Mouse (Mus musculus) liver, embryonic 14.5 days (tissue): Measurements from ENCODE around the gene Corin. TPM values are rescaled to one million over a fixed set of nuclear protein-coding genes. Genes with fewer than 3 reads are reported as not detected.

Experiments
- ATAC-seq: fragments of 200-750 bp; cut with Nextera tagmentation; 2 replicates; pipeline ENCODE4 v1.8.0; 2017; ENCODE audit warnings: moderate number of reproducible peaks, mild to moderate bottlenecking, moderate library complexity; ENCODE audit not compliant: insufficient read depth
- DNase-seq, 3 experiments: peaks; one replicate each; pipeline ENCODE4 v3.0.0-alpha.2; 2012 to 2013; ENCODE audit warnings: low read depth in 3 of 3, low spot score in 3 of 3
- H3K27ac ChIP-seq: fragments of 300-500 bp; sonication (generic); 2 replicates; pipeline ENCODE4 v1.5.1; 2014; ENCODE audit warnings: moderate library complexity, mild to moderate bottlenecking, control low read depth, inconsistent platforms
- H3K27me3 ChIP-seq: fragments of 300-500 bp; sonication (generic); 2 replicates; pipeline ENCODE4 v1.6.1; 2014; ENCODE audit warnings: mild to moderate bottlenecking, low read length, moderate library complexity; ENCODE audit not compliant: control insufficient read depth, insufficient read depth
- H3K36me3 ChIP-seq: fragments of 300-500 bp; sonication (generic); replicated peaks from 2 replicates; pipeline ENCODE4 v1.6.1; 2014; ENCODE audit warnings: low read depth; ENCODE audit not compliant: control insufficient read depth, insufficient read depth
- H3K4me1 ChIP-seq, 2 experiments: fragments of 200-500 bp in 1 of 2; fragments of 300-500 bp in 1 of 2; sonication (generic) in 1 of 2; replicated peaks; 2 replicates each; pipeline ENCODE4 v1.6.1; 2012 to 2014; ENCODE audit warnings: antibody characterized with exemption in 1 of 2, inconsistent platforms in 1 of 2, low read length in 1 of 2; ENCODE audit not compliant: control insufficient read depth in 2 of 2, insufficient read depth in 2 of 2
- H3K4me2 ChIP-seq: fragments of 300-500 bp; sonication (generic); 2 replicates; pipeline ENCODE4 v1.6.1; 2014; ENCODE audit warnings: low read depth, mild to moderate bottlenecking, control low read depth, moderate library complexity
- H3K4me3 ChIP-seq, 2 experiments: fragments of 200-500 bp in 1 of 2; fragments of 300-500 bp in 1 of 2; sonication (generic) in 1 of 2; 2 replicates each; pipeline ENCODE4 v1.5.1; 2012 to 2014; ENCODE audit warnings: low read depth in 2 of 2, low read length in 2 of 2, mild to moderate bottlenecking in 2 of 2, control low read depth in 1 of 2, inconsistent platforms in 1 of 2, moderate library complexity in 1 of 2; ENCODE audit not compliant: insufficient read depth in 1 of 2
- H3K9ac ChIP-seq: fragments of 300-500 bp; sonication (generic); replicated peaks from 2 replicates; pipeline ENCODE4 v1.6.1; 2014; ENCODE audit warnings: mild to moderate bottlenecking, control low read depth, moderate library complexity
- H3K9me3 ChIP-seq: fragments of 300-500 bp; sonication (generic); 2 replicates; pipeline ENCODE4 v1.6.1; 2016; ENCODE audit warnings: low read length, mixed read lengths; ENCODE audit not compliant: control insufficient read depth
- CTCF ChIP-seq: IDR thresholded peaks from 2 replicates; pipeline ENCODE4 v1.5.1; 2016; ENCODE audit warnings: antibody characterized with exemption, low read depth, control low read depth
- EP300 ChIP-seq: IDR thresholded peaks from 2 replicates; pipeline ENCODE4 v1.6.1; 2016; ENCODE audit warnings: antibody characterized with exemption, low read depth
- WGBS: fragments of 180-500 bp; shearing (Covaris S2); extraction: QIAGEN DNeasy Blood & Tissue Kit; methylation state at CpG from one replicate; pipeline ENCODE4 v1.1.7; 2014; ENCODE audit not compliant: insufficient replicate concordance; 5-methylcytosine and 5-hydroxymethylcytosine counted together
- polyA plus RNA-seq, 2 experiments: library from polyadenylated mRNA; depleted of rRNA in 1 of 2; stranded (reverse) in 1 of 2; unstranded in 1 of 2; fragments of >200 nt; fragmentation: Nextera tagmentation in 1 of 2; extraction: Ambion mirVana in 1 of 2; gene quantifications; 2 replicates each; pipeline versions ENCODE4 v1.2.1 to v1.2.3; 2012 to 2014

The Corin gene
- polyA plus RNA-seq, 2 experiments, result 0.08 to 0.09 TPM

GRCm38 (mm10) chr5:72269204-72269603 lies 235.1 kb downstream of the Corin start:
- no peak overlapping the region for H3K4me2 ChIP-seq
- no peak for DNase-seq

DNA sequence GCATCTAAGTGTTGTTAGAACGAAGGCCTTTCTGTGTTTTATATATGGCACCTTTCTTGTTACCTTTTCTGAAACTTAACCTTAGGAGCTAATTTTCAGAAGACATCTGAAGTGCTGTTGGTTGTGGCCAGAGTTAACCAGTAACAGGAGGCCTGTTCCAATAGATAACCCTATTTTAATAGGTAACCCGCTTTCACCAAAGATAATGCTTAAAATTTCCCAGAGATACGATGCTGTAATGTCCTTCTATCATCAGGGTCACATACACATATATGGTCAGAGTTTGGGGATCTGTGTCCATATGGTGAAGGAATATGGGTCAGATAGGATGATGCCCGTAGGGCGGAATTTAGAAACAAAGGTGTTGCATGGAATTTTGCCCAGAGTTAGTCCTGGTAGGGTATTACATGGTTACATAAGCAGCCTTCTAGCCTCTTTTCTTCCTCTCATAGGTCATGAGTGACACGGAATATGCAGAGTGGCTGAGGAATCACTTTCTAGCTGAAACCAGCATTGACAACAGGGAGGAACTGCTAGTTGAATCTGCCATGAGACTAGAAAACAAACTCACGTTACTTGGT lies 237.2 kb downstream of the Corin start:
- TF ChIP-seq CTCF (no peak), EP300 (no peak)
- Histone ChIP-seq H3K4me1 (no peaks in the 10 kb centered on the region; a peak in 1 of 4 replicates), H3K36me3 (no peaks in the 10 kb centered on the region; the same call in 1 of the 2 replicates), H3K4me3 (no peak overlapping the region), H3K9ac (no peak overlapping the region), H3K4me2 (no peak overlapping the region), H3K27me3 (no peaks in the 10 kb centered on the region), H3K27ac (no peak overlapping the region), H3K9me3 (no peaks in the 10 kb centered on the region)
- 64% methylated on average over 7 of the region's 7 CpGs for WGBS
- DNase-seq (no peak), ATAC-seq (no peak)

More at GRCm38 (mm10) chr5:72269204-72269603, 235.1 kb downstream of the Corin start:
- H3K27me3 ChIP-seq, result no peaks in the 10 kb centered on the region
- no peaks in the 10 kb centered on the region for H3K9me3 ChIP-seq
- H3K27ac ChIP-seq, result no peak overlapping the region
- WGBS, result 79% methylated on average over 10 of the region's 10 CpGs
- no peak overlapping the region for H3K4me3 ChIP-seq
- TF ChIP-seq CTCF (no peak), EP300 (no peak)
- H3K4me1 ChIP-seq, result no peaks in the 10 kb centered on the region; a peak in 1 of 4 replicates
- no peaks in the 10 kb centered on the region; the same call in 1 of the 2 replicates for H3K36me3 ChIP-seq
- ATAC-seq, result no peak
- H3K9ac ChIP-seq, result no peak overlapping the region

DNA sequence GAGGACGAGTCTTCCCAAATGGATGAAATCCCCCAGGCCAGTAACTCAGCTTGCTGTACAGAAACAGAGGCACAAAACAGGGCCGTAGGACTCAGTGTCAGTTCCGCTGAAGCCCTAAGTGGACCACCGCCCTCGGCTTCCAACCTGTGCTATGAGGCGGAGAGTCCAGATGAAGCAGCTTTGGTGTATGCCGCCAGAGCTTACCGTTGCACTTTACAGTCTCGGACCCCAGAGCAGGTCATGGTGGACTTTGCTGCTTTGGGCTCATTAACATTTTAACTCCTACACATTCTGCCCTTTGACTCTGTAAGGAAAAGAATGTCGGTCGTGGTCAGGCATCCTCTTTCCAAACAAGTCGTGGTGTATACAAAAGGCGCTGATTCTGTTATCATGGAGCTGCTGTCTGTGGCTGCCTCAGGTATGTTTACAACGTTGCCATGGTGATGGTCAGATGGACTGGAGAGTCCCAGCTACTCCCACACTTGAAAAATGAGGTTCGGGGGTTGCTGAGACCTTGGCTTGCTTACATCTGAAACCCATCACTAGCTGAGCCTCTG lies 240.0 kb downstream of the Corin start:
- H3K9ac ChIP-seq, result no peak overlapping the region
- DNase-seq, result no peak
- H3K9me3 ChIP-seq, result no peaks in the 10 kb centered on the region
- H3K36me3 ChIP-seq, result no peaks in the 10 kb centered on the region; the same call in 1 of the 2 replicates
- H3K27ac ChIP-seq, result no peak overlapping the region
- no peak overlapping the region for H3K4me3 ChIP-seq
- WGBS, result 73% methylated on average over 15 of the region's 15 CpGs
- no peak overlapping the region for H3K4me2 ChIP-seq
- no peaks in the 10 kb centered on the region for H3K27me3 ChIP-seq
- no peak for ATAC-seq
- peaks cover under 1 to 1% of the 10 kb centered on the region in 2 experiments for H3K4me1 ChIP-seq
- TF ChIP-seq EP300 (no peak), CTCF (no peak)

- no peaks in the 10 kb centered on the region for H3K36me3 ChIP-seq
- no peak overlapping the region for H3K4me3 ChIP-seq
- no peak overlapping the region for H3K27ac ChIP-seq
- H3K9me3 ChIP-seq, result no peaks in the 10 kb centered on the region
- peaks cover 11 to 14% of the 10 kb centered on the region in 2 experiments for H3K4me1 ChIP-seq
- ATAC-seq, result no peak
- DNase-seq, result no peak
- TF ChIP-seq CTCF, result no peak
- TF ChIP-seq EP300, result no peak
- H3K27me3 ChIP-seq, result no peaks in the 10 kb centered on the region
- no peak overlapping the region for H3K4me2 ChIP-seq
- no peak overlapping the region for H3K9ac ChIP-seq
- WGBS, result 57% methylated on average over 3 of the region's 3 CpGs
Measured at GRCm38 (mm10) chr5:72261802-72262324, 242.4 kb downstream of the Corin start.

- H3K4me3 ChIP-seq, result no peak overlapping the region
- H3K9ac ChIP-seq, result no peak overlapping the region
- H3K27me3 ChIP-seq, result no peaks in the 10 kb centered on the region
- no peak overlapping the region for H3K4me2 ChIP-seq
- TF ChIP-seq EP300 (no peak), CTCF (no peak)
- H3K27ac ChIP-seq, result no peak overlapping the region
- 69% methylated on average over 3 of the region's 3 CpGs for WGBS
- no peaks in the 10 kb centered on the region for H3K9me3 ChIP-seq
- peak in 1 of 3 experiments; percentile 33 for DNase-seq
- ATAC-seq, result peak; percentile 6; the same call in 1 of the 2 replicates
- peaks cover 18 to 21% of the 10 kb centered on the region in 2 experiments for H3K4me1 ChIP-seq
- H3K36me3 ChIP-seq, result no peaks in the 10 kb centered on the region
Measured at GRCm38 (mm10) chr5:72259298-72259621, 245.0 kb downstream of the Corin start.
